Mouse (Mus musculus) ZHBTc4 (cell line): ENCODE data around the gene Cnot6.
A peak's percentile ranks its signal among the peaks of the same experiment; 100 is the strongest.

Experiments used
- DNase-seq: peaks from one replicate; pipeline ENCODE4 v3.0.0-alpha.2; 2011; ENCODE audit warnings: low read depth, low spot score

Cnot6 gene

DNA sequence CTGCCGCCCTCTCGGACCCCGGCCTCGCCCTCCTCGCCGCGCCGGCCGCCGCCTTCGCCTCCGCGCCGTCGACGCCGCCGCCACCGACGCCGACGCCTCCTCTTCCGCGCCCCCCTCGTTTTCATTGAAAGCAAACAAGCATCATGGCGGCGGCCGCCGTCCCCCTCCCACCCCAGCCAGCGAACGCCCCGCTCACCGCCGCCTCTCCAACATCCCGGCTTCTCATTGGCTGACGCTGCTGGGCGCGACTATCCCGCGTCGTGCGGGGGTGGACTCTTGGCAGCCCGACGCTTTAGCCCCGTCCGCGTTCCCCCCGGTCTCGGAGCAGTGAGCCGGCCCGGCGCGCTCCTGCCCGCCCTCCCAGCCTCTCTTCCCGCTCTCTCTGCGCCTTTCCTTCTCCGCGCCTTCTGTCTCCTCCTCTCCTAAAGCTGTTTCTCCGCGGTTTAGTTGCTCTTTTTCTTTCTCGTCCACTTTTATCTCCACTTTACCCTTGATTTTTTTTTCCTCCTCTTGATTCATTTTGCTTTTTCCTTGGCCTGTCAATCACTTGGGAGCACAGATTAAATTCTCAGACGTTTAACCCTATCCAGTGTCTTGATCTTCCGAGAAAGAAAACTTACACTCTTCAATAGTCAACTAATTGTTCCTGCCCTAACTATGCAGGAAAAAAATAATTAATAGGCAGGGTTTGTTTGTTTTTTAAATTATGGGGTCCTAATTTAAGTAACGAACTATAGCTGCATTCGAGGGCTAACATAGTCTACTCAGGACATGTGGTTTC is at the start of gene Cnot6:
TSS of gene Cnot6 (minus strand) at position 169 of the 781 bp plus-strand sequence.
- DNase-seq, result peak; percentile 100

DNA sequence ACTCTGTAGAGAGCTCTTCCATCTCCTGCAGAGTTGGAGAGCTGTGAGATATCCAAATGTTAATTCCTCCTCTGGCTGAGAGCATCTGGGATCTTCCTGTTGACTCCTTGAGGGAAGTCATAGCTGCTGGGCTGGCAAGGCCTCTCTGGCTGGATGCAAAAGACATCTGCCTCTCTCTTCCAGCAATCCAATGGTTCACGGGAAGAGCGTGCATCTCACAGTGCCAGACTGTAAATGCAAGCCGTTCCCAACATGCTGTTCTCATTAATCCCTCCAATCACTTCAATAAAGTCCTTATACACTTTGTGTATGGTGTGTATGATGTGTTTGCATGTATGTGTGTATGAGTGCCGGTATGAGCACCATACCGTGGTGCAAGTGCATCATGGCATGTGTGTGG is 48.6 kb upstream of the Cnot6 start:
- DNase-seq, result no peak

GRCm38 (mm10) chr11:49758096-49758495 is 45.6 kb upstream of the Cnot6 start:
- DNase-seq, result no peak

DNA sequence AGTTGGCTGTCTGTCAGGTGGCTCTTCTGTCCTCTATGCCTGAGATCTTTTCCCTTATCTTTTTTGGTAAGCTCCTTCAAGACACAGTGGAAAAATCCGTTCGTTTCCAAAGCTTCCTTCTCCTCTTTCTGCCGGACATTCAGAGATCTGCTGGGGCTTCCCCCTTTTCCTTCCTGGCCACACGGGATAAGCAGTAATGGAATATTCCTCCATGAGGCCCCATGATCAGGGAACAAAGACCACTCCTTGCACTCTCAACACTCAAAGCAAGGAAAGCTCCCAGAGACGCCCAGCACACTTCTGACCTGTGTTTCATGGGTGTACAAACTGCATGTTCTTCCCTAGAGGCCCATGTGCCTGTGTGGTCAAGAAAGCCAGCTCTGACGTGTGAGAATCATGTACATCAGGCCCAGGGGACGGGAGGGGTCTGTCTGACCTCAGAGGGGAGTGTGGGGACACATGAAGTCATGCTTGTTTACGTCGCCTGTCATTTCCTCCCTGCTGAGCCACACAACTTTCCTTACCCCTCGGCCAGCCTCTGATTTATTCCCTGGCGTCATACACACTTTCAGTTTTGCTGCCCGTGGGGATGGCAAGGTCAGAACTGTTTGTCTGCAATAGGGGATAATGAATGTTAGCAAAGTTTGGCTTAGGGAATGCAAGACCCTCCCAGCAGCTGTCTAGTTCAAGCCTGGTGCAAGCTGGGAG is 42.6 kb upstream of the Cnot6 start:
- DNase-seq, result no peak

DNA sequence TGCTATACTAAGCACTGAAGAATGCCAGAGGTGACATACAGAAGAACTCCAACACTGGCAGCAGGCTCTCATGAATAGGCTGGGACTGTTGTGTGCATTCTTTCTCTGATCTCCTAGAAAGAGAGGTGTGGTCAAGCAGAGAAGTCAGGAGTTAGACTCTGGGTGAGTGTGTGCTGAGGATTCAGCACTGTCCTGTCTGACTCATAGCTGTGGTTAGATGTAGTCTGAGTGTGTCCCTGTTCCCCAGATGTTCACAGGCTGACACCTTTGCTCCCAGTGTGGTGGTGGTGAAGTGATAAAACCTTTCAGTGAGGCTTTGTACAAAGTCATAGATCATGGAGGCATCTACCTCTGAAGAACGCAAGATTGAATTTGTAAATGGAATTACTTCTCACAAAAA is 34.2 kb upstream of the Cnot6 start:
- DNase-seq, result no peak

GRCm38 (mm10) chr11:49745839-49746238 is 33.3 kb upstream of the Cnot6 start:
- DNase-seq, result no peak

GRCm38 (mm10) chr11:49744981-49745380 is 32.5 kb upstream of the Cnot6 start:
- DNase-seq, result no peak

GRCm38 (mm10) chr11:49743634-49744033 is 31.1 kb upstream of the Cnot6 start:
- no peak for DNase-seq

- DNase-seq, result no peak
Measured at GRCm38 (mm10) chr11:49742248-49742647, 29.7 kb upstream of the Cnot6 start.

GRCm38 (mm10) chr11:49739776-49740175 is 27.3 kb upstream of the Cnot6 start:
- DNase-seq, result peak; percentile 84

- DNase-seq, result peak; percentile 37
Measured at GRCm38 (mm10) chr11:49738659-49739406, 26.3 kb upstream of the Cnot6 start.

- no peak for DNase-seq
Measured at GRCm38 (mm10) chr11:49737625-49738024, 25.1 kb upstream of the Cnot6 start.

DNA sequence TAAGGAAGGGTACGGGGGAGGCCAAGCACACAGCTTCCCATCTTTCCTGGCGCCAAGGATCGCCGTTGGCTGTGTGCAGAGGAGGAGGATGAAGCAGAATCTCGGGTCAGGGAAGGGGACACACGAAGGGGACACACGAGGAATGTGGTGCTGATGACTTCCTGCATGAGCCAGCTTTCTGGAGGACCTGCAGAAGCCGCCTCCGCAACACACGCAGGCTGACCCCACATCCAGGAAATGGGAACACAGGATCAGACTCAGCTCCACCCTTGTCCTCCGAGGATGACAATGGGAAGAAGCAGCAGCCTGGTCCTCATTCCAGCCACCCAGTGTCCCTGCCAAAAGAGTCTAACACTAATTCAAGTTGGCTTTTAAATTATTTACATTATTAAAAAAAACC is 22.2 kb upstream of the Cnot6 start:
- no peak for DNase-seq

- no peak for DNase-seq
Measured at GRCm38 (mm10) chr11:49730275-49730948, 17.9 kb upstream of the Cnot6 start.

DNA sequence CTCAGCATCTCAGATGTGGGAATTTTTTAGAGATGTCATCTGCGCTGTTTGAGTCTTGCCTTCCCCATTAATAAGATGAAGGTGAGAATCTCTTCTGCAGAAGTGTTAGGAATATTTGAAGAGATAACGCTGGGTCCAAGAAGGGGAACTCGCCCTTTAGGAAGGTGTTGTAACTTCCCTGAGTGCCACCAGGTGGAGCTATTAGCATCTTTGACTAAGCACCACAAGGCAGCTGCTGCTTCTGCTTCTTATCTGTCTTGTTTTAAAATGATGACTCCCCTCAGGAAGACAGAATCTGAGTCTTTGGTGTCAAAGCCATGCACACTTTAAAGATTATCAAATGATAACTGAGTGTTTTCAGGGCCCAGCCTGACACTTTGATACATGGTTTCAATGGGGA is 15.4 kb upstream of the Cnot6 start:
- DNase-seq, result peak; percentile 68

- no peak for DNase-seq
Measured at GRCm38 (mm10) chr11:49726800-49727199, 14.3 kb upstream of the Cnot6 start.

DNA sequence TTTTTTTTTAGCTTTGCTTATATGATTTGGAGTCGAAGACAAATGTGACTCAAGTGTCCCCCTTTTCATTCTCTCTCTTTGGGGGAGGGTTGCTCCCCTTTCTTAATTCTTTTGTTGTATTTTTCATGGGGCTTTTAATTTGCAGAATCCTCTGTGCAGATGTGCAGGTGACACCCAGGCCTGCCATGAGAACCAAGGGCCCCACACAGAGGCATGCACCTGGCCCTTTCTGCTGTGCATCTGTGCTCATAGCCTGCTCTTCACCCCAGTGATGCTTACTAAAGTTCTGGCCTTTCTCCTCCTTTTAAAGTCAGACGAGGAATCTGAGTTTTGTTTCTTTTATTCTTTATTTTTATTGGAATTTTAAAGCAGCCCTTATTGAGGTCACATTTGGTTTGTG is 12.2 kb upstream of the Cnot6 start:
- DNase-seq, result no peak

DNA sequence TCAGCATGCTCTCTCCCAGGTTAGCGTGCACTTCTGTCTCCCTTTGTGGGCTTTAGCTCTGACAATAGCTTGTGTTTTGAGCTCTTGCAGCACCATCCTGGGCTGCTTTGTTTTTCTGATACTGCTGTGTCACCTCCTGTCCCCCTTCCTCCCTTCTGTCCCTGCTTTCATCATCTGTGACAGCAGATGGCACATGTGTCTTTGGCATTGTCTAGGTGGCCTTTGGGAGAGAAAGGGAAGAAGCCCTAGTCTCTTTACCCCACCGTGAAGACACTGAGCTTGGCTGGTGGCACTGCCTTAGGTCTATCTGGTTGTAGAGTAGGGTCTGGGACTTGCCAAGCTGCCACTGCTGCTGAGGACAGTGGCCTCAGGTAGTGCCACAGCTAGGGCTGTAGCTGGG is 10.8 kb upstream of the Cnot6 start:
- DNase-seq, result no peak

GRCm38 (mm10) chr11:49722692-49723091 is 10.2 kb upstream of the Cnot6 start:
- no peak for DNase-seq

DNA sequence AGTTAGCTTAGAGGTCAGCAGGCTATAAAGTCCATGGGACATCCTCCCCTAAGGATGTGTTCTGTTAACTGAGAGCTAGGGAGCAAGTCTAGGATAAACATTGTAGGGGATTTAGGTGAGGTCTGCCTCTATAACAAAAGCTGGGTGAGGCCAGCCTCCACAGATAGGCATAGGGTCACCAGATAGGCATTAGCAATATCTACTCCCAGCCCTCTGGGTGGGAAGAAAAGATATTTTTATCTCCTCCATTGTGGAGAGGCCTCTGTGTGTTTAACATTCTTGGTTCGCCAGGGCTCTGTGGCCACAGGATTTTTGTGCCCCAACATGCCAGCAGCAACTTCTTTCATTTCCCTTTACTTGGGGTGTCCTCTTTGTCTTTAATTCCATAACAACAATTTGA is 8.8 kb upstream of the Cnot6 start:
- no peak for DNase-seq

- DNase-seq, result no peak
Measured at GRCm38 (mm10) chr11:49719466-49720151, 7.1 kb upstream of the Cnot6 start.
